Mouse (Mus musculus) forebrain, embryonic 14.5 days (tissue): ENCODE measurements at regions not wholly inside any gene's neighbourhood (a gene's known extent, or its start where the extent isn't known, plus 50 kb on each side); places are given as distances from the start of the nearest gene placed in this dataset.

Experiments
- ATAC-seq: fragments of 200-750 bp; cut with Nextera tagmentation; 2 replicates; pipeline ENCODE4 v1.8.0; 2017; ENCODE audit warnings: mild to moderate bottlenecking, moderate library complexity
- DNase-seq: peaks from one replicate; pipeline ENCODE4 v3.0.0-alpha.2; 2015; ENCODE audit warnings: low spot score
- H3K27ac ChIP-seq: fragments of 300-500 bp; sonication (generic); 2 replicates; pipeline ENCODE4 v1.5.1; 2014; ENCODE audit warnings: low read depth, mild to moderate bottlenecking, control low read depth, low read length, moderate library complexity
- H3K27me3 ChIP-seq: fragments of 300-500 bp; sonication (generic); replicated peaks from 2 replicates; pipeline ENCODE4 v1.6.1; 2014; ENCODE audit warnings: low read length, control low read depth, mixed read lengths; ENCODE audit not compliant: control insufficient read depth, insufficient read depth
- H3K36me3 ChIP-seq: fragments of 300-500 bp; sonication (generic); 2 replicates; pipeline ENCODE4 v1.6.1; 2014; ENCODE audit warnings: low read length, control low read depth; ENCODE audit not compliant: control insufficient read depth, insufficient read depth
- H3K4me1 ChIP-seq: fragments of 300-500 bp; sonication (generic); 2 replicates; pipeline ENCODE4 v1.6.1; 2014; ENCODE audit warnings: antibody characterized with exemption, low read length, control low read depth; ENCODE audit not compliant: control insufficient read depth, insufficient read depth
- H3K4me2 ChIP-seq: fragments of 300-500 bp; sonication (generic); 2 replicates; pipeline ENCODE4 v1.6.1; 2014; ENCODE audit warnings: mild to moderate bottlenecking, control low read depth, low read length
- H3K4me3 ChIP-seq: fragments of 300-500 bp; sonication (generic); 2 replicates; pipeline ENCODE4 v1.5.1; 2014; ENCODE audit warnings: low read depth, low read length, control low read depth
- H3K9ac ChIP-seq: fragments of 300-500 bp; sonication (generic); 2 replicates; pipeline ENCODE4 v1.6.1; 2014; ENCODE audit warnings: mild to moderate bottlenecking, low read length, control low read depth, moderate library complexity
- H3K9me3 ChIP-seq: fragments of 300-500 bp; sonication (generic); replicated peaks from 2 replicates; pipeline ENCODE4 v1.6.1; 2016; ENCODE audit warnings: low read length, control low read depth, mixed read lengths; ENCODE audit not compliant: control insufficient read depth
- WGBS: fragments of 180-500 bp; shearing (Covaris S2); extraction: QIAGEN DNeasy Blood & Tissue Kit; methylation state at CpG from one replicate; pipeline ENCODE4 v1.1.7; 2014; 5-methylcytosine and 5-hydroxymethylcytosine counted together

DNA sequence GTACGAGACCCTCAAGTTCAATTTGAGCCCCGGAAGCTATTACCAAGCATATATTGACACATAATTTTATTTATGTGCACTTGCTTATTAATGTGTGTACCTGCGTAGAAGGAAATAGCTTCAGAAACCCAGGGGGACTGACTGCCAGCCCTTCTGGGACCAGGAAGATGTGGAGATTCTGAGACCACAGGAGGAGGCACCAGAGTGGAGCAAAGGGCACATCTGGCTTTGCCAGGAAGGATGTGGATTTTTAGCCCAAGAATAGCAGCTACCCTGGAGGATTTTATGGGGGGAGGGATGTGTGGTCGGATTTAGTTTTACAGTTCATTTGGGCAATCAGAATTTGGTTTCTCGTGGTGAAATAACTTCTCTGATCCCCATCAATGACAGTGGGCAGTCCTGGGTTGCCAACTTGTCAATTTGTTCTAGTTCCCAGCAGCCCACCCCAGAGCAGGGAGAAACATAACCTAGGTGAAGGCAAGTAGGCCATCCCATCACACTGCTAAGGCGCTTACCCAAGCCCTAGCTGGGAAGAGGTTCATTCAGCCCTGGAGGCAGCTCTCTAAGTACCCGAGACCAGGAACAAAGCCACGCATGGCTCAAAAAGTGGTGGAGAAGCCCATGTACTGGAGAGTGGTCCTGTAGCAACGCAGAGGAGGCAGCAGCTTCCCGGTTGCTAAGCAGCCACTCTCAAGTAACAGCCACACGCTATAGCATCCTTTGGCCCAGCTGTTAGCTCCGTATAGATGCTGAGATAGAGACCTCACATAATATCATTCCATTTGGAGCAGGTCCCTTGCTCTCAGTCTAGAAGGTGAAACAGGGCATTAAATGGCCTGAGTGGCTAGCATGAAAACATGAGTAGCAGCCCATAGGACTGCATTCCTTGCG, 144.8 kb downstream of the Cxcl12 start:
- Histone ChIP-seq H3K4me3 (no peak overlapping the region), H3K27me3 (no peaks in the 10 kb centered on the region), H3K9ac (no peak overlapping the region), H3K4me1 (no peaks in the 10 kb centered on the region), H3K27ac (no peak overlapping the region), H3K9me3 (no peaks in the 10 kb centered on the region), H3K36me3 (no peaks in the 10 kb centered on the region), H3K4me2 (no peak overlapping the region)
- 70% methylated on average over 13 of the region's 13 CpGs for whole genome bisulfite sequencing
- no peak for ATAC-seq
- peak; percentile 37 for DNase-seq

DNA sequence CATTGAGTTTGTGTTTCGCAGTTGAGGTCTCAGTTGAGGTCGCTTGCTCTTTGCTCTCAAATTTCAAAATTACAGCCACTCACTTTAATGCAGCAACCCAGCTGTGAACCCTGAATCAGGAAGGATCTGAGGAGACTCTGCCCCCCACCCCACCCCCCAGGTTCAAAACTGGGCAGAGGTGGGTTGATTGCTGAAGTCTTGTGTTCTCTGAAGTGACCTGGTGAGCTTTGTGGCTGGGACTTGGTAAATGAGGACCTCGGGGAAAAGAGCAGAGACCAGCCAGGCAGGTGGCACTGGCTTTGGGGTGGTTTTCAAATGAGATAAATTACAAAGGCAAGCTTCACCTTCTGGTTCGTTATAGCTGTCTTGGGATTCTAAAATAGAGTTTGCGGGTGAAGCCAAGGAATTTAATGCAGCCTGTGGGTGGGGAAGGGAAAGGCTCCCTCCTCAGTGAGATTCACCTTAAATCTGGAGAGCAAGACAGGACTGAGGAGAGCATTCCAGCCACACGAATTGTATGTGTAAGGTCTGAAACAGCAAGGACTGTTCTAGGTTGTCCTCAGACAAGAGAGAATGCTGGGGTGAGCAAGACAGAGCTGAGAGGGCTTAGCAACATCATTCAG, 145.7 kb downstream of the Cxcl12 start:
- no peak overlapping the region for H3K9ac ChIP-seq
- no peaks in the 10 kb centered on the region for H3K27me3 ChIP-seq
- H3K36me3 ChIP-seq = no peaks in the 10 kb centered on the region
- no peak for ATAC-seq
- H3K4me2 ChIP-seq = no peak overlapping the region
- no peak overlapping the region for H3K4me3 ChIP-seq
- H3K4me1 ChIP-seq = no peaks in the 10 kb centered on the region
- WGBS = 38% methylated on average over 6 of the region's 6 CpGs
- no peaks in the 10 kb centered on the region for H3K9me3 ChIP-seq
- no peak for DNase-seq
- H3K27ac ChIP-seq = no peak overlapping the region

DNA sequence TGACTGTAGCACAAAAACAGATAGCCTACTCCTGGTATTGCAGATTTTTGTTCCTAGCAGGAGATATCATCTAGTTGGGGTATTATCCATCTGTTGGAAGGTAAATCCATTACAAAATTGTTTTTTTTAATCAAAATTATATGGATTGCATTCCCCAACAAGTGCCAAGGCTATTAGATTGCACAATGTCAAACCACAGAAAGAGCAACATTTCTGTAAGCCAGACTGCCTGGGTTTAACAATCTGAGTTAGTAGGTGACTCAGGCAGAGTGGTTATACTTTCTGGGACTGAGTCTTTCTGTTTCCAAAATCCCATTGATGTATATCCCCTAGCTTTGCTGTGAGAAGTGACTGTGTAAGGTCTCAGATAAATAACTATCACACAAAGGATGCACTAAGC, 155.0 kb downstream of the Cxcl12 start:
- no peak overlapping the region for H3K4me3 ChIP-seq

DNA sequence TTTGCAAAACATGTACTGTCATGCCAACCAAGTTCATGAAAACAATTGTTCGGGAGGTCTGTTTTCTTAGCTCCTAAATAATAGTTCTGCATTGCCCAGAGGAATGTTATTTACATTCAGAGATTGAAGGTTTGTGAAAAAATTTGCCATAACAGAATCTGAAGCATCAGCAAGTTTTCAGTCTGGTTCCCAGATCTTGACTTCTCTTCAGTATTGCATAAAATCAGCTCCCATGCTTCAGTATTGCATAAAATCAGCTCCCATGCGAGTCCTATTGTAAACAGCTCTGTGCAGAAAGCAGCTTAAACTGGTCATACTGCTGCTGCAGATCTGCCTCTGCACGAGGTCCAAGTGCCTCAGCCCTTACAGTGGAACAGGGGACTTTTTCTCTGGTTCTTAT, 155.5 kb downstream of the Cxcl12 start:
- Histone ChIP-seq H3K27me3 (no peaks in the 10 kb centered on the region), H3K4me3 (no peak overlapping the region), H3K4me2 (no peak overlapping the region), H3K27ac (no peak overlapping the region), H3K4me1 (peaks cover 3% of the 10 kb centered on the region; the same call in 1 of the 2 replicates), H3K9me3 (no peaks in the 10 kb centered on the region), H3K36me3 (no peaks in the 10 kb centered on the region), H3K9ac (no peak overlapping the region)
- WGBS = 75% methylated on average over 3 of the region's 3 CpGs
- ATAC-seq (no peak), DNase-seq (no peak)

More for the DNA sequence above, 155.0 kb downstream of the Cxcl12 start:
- Histone ChIP-seq H3K27ac (no peak overlapping the region), H3K4me2 (no peak overlapping the region), H3K9me3 (no peaks in the 10 kb centered on the region), H3K36me3 (no peaks in the 10 kb centered on the region), H3K9ac (no peak overlapping the region), H3K4me1 (peaks cover 3% of the 10 kb centered on the region; the same call in 1 of the 2 replicates), H3K27me3 (no peaks in the 10 kb centered on the region)
- ATAC-seq = no peak
- no peak for DNase-seq

DNA sequence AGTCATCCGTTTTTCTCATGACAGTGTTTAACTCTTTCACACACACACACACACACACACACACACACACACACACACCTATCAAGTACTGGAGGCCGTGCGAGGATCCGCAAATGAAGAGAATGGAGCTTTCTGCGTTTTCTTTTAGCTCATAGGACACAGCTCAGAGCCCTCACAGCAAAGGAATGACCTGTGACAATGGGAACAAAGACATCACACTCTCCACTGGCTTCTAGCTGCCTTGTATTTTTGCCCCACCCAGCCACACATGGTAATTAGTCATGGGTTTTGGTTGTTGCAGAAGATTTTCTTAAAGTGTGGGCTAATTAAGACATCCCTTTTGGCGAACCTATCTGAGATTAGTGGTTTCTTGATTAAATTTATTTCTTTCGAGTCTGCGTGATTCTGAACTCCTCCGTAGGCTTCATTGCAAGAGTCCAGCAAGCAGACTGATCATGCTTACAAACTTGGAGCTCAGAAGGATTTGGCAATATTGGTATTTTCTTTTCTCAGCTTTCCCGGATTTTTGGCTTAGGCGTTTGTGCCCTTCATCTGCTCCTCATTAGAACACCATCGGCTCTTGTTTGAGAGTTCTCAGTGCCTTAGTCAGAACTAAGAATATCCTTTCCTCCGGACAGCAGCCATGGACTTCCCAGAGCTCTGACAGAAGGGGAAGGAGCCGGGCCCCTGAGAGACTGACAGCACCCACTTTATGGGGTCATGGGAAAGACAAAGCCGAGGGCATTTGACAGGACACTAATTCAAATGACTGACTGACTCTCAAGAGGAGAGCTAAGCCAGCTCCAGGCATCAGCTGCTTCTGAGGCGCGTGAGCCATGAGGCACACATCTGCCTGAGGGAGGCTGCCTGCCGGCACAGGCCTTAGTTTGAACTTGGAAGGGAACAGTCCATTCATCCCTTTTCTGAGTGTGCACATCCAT, 158.8 kb downstream of the Cxcl12 start:
- Histone ChIP-seq H3K4me2 (no peak overlapping the region), H3K4me3 (no peak overlapping the region), H3K36me3 (no peaks in the 10 kb centered on the region), H3K27me3 (no peaks in the 10 kb centered on the region), H3K9me3 (no peaks in the 10 kb centered on the region), H3K9ac (no peak overlapping the region), H3K27ac (no peak overlapping the region), H3K4me1 (peaks cover 3% of the 10 kb centered on the region; the same call in 1 of the 2 replicates)
- DNase-seq = peak; percentile 7
- WGBS = 34% methylated on average over 18 of the region's 18 CpGs
- ATAC-seq = no peak

DNA sequence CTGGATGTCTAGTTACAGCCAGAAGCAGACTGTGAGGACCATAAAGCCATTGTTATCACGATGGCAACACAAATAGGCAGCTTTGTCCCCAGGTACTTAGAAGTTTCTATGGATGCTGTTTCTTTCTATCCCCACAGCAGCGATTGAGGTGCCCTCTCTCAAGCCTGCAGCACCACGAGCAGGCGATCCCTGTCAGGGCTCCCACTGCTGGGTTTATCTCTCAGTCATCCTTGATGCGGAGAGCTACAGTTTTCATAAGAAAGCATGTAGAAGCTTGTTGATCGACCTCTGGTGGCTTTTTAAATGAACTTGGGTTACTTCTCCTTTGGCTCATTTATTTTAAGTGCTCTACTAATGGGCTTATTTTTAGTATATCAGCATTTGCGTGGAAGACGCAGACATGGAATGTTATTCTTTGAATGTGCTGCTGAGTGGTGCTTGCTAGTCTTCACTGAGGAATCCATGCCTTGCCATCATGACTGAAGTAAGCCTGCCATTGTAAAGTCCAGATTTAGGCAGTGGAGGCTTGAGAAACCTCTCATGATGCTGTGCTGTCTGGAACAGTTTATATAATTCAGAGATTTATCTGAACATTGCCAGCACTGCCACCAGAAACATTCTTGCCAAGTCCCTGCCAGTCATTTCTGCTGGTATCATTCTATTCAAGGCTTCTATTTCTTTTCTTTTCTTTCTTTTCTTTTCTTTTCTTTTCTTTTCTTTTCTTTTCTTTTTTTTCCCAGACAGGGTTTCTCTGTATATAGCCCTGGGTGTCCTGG, 161.0 kb downstream of the Cxcl12 start:
- Histone ChIP-seq H3K9me3 (no peaks in the 10 kb centered on the region), H3K27ac (no peak overlapping the region), H3K36me3 (no peaks in the 10 kb centered on the region), H3K9ac (no peak overlapping the region), H3K4me3 (no peak overlapping the region), H3K27me3 (no peaks in the 10 kb centered on the region), H3K4me2 (no peak overlapping the region), H3K4me1 (peaks cover 3% of the 10 kb centered on the region; the same call in 1 of the 2 replicates)
- ATAC-seq = no peak
- 78% methylated on average over 8 of the region's 8 CpGs for WGBS
- DNase-seq = peak; percentile 17

DNA sequence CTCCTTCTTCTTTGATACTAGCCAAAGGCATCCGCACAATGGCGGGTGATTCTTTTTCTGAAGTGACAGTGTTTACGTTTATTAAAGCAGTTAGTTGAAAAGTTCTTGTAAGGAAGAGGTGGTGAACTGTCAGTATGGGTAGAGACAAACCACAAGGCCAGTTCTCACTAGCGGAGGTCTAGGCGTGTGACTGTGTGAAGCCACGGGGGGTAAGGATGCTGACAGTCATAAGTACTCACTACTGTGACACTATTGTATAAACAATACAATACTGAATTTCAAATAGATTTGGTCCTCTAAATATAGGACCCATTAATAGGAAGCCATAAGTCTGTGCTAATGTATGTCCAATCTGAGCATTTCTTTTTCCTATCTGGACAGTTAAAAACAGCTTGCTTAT, 161.9 kb downstream of the Cxcl12 start:
- Histone ChIP-seq H3K4me2 (no peak overlapping the region), H3K27ac (no peak overlapping the region), H3K4me3 (no peak overlapping the region), H3K9ac (no peak overlapping the region), H3K9me3 (no peaks in the 10 kb centered on the region), H3K27me3 (no peaks in the 10 kb centered on the region), H3K36me3 (no peaks in the 10 kb centered on the region), H3K4me1 (peaks cover 3% of the 10 kb centered on the region; the same call in 1 of the 2 replicates)
- WGBS = 85% methylated on average over 6 of the region's 6 CpGs
- no peak for ATAC-seq
- DNase-seq = no peak

DNA sequence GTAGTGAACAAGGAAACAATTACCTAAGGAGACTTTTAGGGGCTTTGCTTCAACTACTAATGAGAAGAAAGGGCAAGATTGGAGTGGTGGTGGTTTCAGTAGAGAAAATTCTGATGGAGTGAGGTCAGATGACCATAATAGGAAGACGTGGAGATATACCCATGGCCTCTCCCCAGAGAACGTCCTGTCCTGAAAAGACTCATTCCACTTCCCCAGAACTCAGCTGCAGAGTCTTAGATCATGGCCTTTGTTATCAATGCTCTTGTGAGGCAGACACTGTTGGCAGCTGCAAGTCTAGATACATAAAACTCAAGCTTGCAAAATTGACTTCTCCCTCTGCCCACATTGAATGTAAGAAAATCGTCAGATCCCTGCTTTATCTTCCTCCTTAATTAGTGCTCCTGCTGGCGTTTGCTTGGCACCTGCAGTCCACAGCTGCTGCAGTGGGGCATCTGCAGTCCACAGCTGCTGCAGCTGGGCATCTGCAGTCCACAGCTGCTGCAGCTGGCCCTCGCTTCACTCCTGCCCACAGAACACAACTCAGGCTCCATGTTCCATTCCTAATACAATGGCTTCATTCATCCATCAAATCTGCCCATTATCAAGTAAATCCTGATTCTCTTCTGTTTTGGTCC, 162.5 kb downstream of the Cxcl12 start:
- Histone ChIP-seq H3K4me1 (peaks cover 3% of the 10 kb centered on the region; the same call in 1 of the 2 replicates), H3K9ac (no peak overlapping the region), H3K4me2 (no peak overlapping the region), H3K36me3 (no peaks in the 10 kb centered on the region), H3K27ac (no peak overlapping the region), H3K9me3 (no peaks in the 10 kb centered on the region), H3K4me3 (no peak overlapping the region), H3K27me3 (no peaks in the 10 kb centered on the region)
- no peak for ATAC-seq
- 9% methylated on average over 5 of the region's 5 CpGs for WGBS
- no peak for DNase-seq
